Comparison of ENCODE assay signal across 17 mouse cellular contexts in genomic region chr16:24565311-24565710, GRCm38 (mm10).
DNase-seq lines count a peak whose midpoint lies in the region; ATAC-seq and TF ChIP-seq lines count a peak whose summit lies in the region.
"Had no signal": no experiment of that assay in that cellular context is flagged by ENCODE, and none has a peak within 500 bp of the region (broad histone marks: within the 10 kb centered on the region; RNA-seq: fewer than 3 reads in every experiment).

No protein-coding gene starts in this region.

- peak overlapping the region; percentile 56 for H3K27ac ChIP-seq in heart, embryonic 13.5 days (replicated peaks)
- peak overlapping the region; percentile 44; the same call in 1 of the 2 replicates for H3K27ac ChIP-seq in embryonic fibroblast, embryonic 13.5 days (ENCODE audit: insufficient read depth, low read length)
- H3K27ac ChIP-seq in limb, embryonic 15.5 days = peak overlapping the region; percentile 60; the same call in 1 of the 2 replicates
- no peak overlapping the region for H3K27ac ChIP-seq in midbrain, embryonic 16.5 days (ENCODE audit: low read length)
- H3K27ac ChIP-seq: liver, embryonic 14.5 days had no signal

- H3K4me2 ChIP-seq in heart, embryonic 13.5 days = no peak overlapping the region
- no peak overlapping the region for H3K4me2 ChIP-seq in limb, embryonic 15.5 days
- H3K4me2 ChIP-seq in midbrain, embryonic 16.5 days (ENCODE audit: low read length) = no peak overlapping the region

- no peak for DNase-seq in heart, adult 9 months (ENCODE audit: low spot score in 2 of 2)
- DNase-seq in embryo, embryonic 11 days = peak; percentile 56
- no peak for DNase-seq in layer of hippocampus, adult 9-10 months (ENCODE audit: low spot score)
- DNase-seq: adrenal gland, postnatal 36 days; cerebellum, adult 8-10 months; gastrocnemius, postnatal 14 days; kidney, adult 9 months; kidney, postnatal 4 days; lung, postnatal 10 days; thymus, postnatal 25 days had no signal

- H3K36me3 ChIP-seq in heart, embryonic 13.5 days = no peaks in the 10 kb centered on the region
- H3K36me3 ChIP-seq in limb, embryonic 15.5 days = no peaks in the 10 kb centered on the region
- no peaks in the 10 kb centered on the region for H3K36me3 ChIP-seq in midbrain, embryonic 16.5 days (ENCODE audit: control insufficient read depth, insufficient read depth, low read length)

- H3K9me3 ChIP-seq in heart, embryonic 13.5 days = no peaks in the 10 kb centered on the region
- no peaks in the 10 kb centered on the region for H3K9me3 ChIP-seq in limb, embryonic 15.5 days
- H3K9me3 ChIP-seq in midbrain, embryonic 16.5 days (replicated peaks; ENCODE audit: control insufficient read depth, low read length, poor library complexity, severe bottlenecking) = no peaks in the 10 kb centered on the region
- H3K9me3 ChIP-seq: megakaryocyte, embryonic 14.5 days had no signal

- no peaks in the 10 kb centered on the region for H3K27me3 ChIP-seq in heart, embryonic 13.5 days (replicated peaks)
- no peaks in the 10 kb centered on the region for H3K27me3 ChIP-seq in limb, embryonic 15.5 days
- no peaks in the 10 kb centered on the region for H3K27me3 ChIP-seq in midbrain, embryonic 16.5 days (ENCODE audit: control insufficient read depth, insufficient read depth, low read depth, low read length)

- WGBS in heart, embryonic 13.5 days = 74% methylated on average over 7 of the region's 7 CpGs
- 25% methylated on average over 7 of the region's 7 CpGs for WGBS in limb, embryonic 15.5 days
- 90% methylated on average over 7 of the region's 7 CpGs for WGBS in midbrain, embryonic 16.5 days

- peaks cover 65% of the 10 kb centered on the region for H3K4me1 ChIP-seq in heart, embryonic 13.5 days
- peaks cover 30% of the 10 kb centered on the region for H3K4me1 ChIP-seq in embryonic fibroblast, embryonic 13.5 days (ENCODE audit: control insufficient read depth, insufficient read depth, low read length)
- H3K4me1 ChIP-seq in limb, embryonic 15.5 days = peaks cover 44% of the 10 kb centered on the region
- H3K4me1 ChIP-seq in midbrain, embryonic 16.5 days (ENCODE audit: control insufficient read depth, insufficient read depth, low read length) = no peaks in the 10 kb centered on the region
- H3K4me1 ChIP-seq: megakaryocyte, embryonic 14.5 days had no signal

- no peak for TF ChIP-seq CTCF in embryonic fibroblast, embryonic 13.5 days (IDR thresholded peaks at IDR 0.05; ENCODE audit: borderline replicate concordance, insufficient read depth, low read length)

- no peak for ATAC-seq in heart, embryonic 13.5 days (ENCODE audit: extremely low read depth, insufficient number of reproducible peaks, low FRiP score, low TSS enrichment)
- no peak for ATAC-seq in limb, embryonic 15.5 days (ENCODE audit: insufficient number of reproducible peaks, low FRiP score, low TSS enrichment, low read depth)
- no peak for ATAC-seq in midbrain, embryonic 16.5 days
- ATAC-seq: inflammation-experienced regulatory T-cells, adult 6 months had no signal

- no peak overlapping the region for H3K4me3 ChIP-seq in heart, embryonic 13.5 days
- no peak overlapping the region for H3K4me3 ChIP-seq in embryonic fibroblast, embryonic 13.5 days (ENCODE audit: insufficient read depth, low read length)
- H3K4me3 ChIP-seq in limb, embryonic 15.5 days = no peak overlapping the region
- no peak overlapping the region for H3K4me3 ChIP-seq in midbrain, embryonic 16.5 days (ENCODE audit: low read depth, low read length)
- H3K4me3 ChIP-seq: megakaryocyte, embryonic 14.5 days had no signal

- no peak overlapping the region for H3K9ac ChIP-seq in heart, embryonic 13.5 days
- no peak overlapping the region for H3K9ac ChIP-seq in limb, embryonic 15.5 days
- H3K9ac ChIP-seq in midbrain, embryonic 16.5 days (ENCODE audit: low read depth, low read length) = no peak overlapping the region
- H3K9ac ChIP-seq: liver, embryonic 14.5 days had no signal

- no peak for TF ChIP-seq POLR2A in embryonic fibroblast, embryonic 13.5 days (IDR thresholded peaks at IDR 0.05; ENCODE audit: low read depth, low read length)
